Mouse (Mus musculus) heart, embryonic 12.5 days (tissue): ENCODE data around the gene Aldoc. TPM values are rescaled to one million over a fixed set of nuclear protein-coding genes. Genes with fewer than 3 reads are reported as not detected.

ENCODE experiments used
- ATAC-seq: fragments of 200-750 bp; cut with Nextera tagmentation; 2 replicates; pipeline ENCODE4 v1.8.0; 2017; ENCODE audit warnings: moderate TSS enrichment, moderate library complexity; ENCODE audit not compliant: insufficient number of reproducible peaks, low FRiP score
- H3K27ac ChIP-seq: fragments of 300-500 bp; sonication (generic); 2 replicates; pipeline ENCODE4 v1.5.1; 2016; ENCODE audit warnings: mild to moderate bottlenecking, moderate library complexity; ENCODE audit not compliant: poor library complexity, severe bottlenecking
- H3K27me3 ChIP-seq: fragments of 300-500 bp; sonication (generic); replicated peaks from 2 replicates; pipeline ENCODE4 v1.6.1; 2016; ENCODE audit warnings: mild to moderate bottlenecking, moderate library complexity
- H3K36me3 ChIP-seq: fragments of 300-500 bp; sonication (generic); 2 replicates; pipeline ENCODE4 v1.6.1; 2016; ENCODE audit warnings: mild to moderate bottlenecking, moderate library complexity
- H3K4me1 ChIP-seq: fragments of 300-500 bp; sonication (generic); replicated peaks from 2 replicates; pipeline ENCODE4 v1.6.1; 2016; ENCODE audit warnings: mild to moderate bottlenecking
- H3K4me2 ChIP-seq: fragments of 300-500 bp; sonication (generic); 2 replicates; pipeline ENCODE4 v1.6.1; 2016; ENCODE audit warnings: mild to moderate bottlenecking, moderate library complexity
- H3K4me3 ChIP-seq: fragments of 300-500 bp; sonication (generic); 2 replicates; pipeline ENCODE4 v1.5.1; 2016; ENCODE audit warnings: mild to moderate bottlenecking
- H3K9ac ChIP-seq: fragments of 300-500 bp; sonication (generic); 2 replicates; pipeline ENCODE4 v1.6.1; 2016; ENCODE audit warnings: mild to moderate bottlenecking, moderate library complexity
- H3K9me3 ChIP-seq: fragments of 300-500 bp; sonication (generic); replicated peaks from 2 replicates; pipeline ENCODE4 v1.6.1; 2016; ENCODE audit warnings: mild to moderate bottlenecking, moderate library complexity
- WGBS: fragments of 180-500 bp; shearing (Covaris S2); methylation state at CpG from one replicate; pipeline ENCODE4 v1.1.7; 2016; 5-methylcytosine and 5-hydroxymethylcytosine counted together
- polyA plus RNA-seq: library from polyadenylated mRNA; unstranded; fragments of >200 nt; fragmentation: Nextera tagmentation; extraction: Ambion mirVana; gene quantifications from 2 replicates; pipeline ENCODE4 v1.2.1, GENCODE M21; 2016

Aldoc gene
- polyA plus RNA-seq, 1 experiment from 2014 or later = 12.6 TPM

DNA sequence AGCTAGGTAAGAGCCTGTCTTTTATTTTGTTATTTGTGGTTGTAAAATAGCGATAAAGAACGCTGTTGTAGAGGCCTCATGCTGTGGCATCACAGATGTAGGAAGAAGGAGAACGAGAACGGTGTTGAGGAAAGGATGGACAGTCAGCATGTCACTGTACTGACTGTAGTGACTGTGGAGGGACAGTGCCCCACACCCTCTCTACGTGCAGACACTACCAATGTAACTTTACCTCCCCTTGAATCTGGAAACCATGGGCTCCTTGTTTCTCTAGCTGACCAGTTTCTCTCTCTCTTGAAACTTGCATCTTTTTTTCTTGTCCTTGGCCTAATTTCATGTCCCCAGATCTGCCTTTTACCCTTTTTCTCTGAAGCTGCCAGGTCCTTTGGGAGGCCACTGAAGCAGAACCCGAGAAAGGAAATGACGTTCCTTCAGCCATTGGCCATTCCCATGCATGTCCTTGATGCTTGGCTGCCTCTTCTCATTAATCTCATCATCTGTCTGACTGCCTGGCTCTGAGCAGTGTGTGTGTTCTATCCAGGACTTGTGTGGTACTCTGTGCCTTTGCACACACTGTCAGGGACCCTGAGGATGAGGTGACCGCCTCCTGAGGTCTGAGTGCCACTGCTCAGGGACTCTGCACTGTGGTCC is 11.8 kb upstream of the Aldoc start:
- Histone ChIP-seq H3K36me3 (peaks cover 77% of the 10 kb centered on the region), H3K27me3 (no peaks in the 10 kb centered on the region), H3K4me1 (no peaks in the 10 kb centered on the region), H3K4me2 (no peak overlapping the region), H3K4me3 (no peak overlapping the region), H3K9ac (no peak overlapping the region), H3K9me3 (no peaks in the 10 kb centered on the region), H3K27ac (no peak overlapping the region)
- WGBS = 96% methylated on average over 8 of the region's 8 CpGs
- no peak for ATAC-seq

GRCm38 (mm10) chr11:78313662-78314061 is 9.1 kb upstream of the Aldoc start:
- no peak overlapping the region for H3K4me2 ChIP-seq
- no peaks in the 10 kb centered on the region for H3K4me1 ChIP-seq
- no peaks in the 10 kb centered on the region for H3K27me3 ChIP-seq
- no peak overlapping the region for H3K9ac ChIP-seq
- peaks cover 86% of the 10 kb centered on the region for H3K36me3 ChIP-seq
- H3K9me3 ChIP-seq = no peaks in the 10 kb centered on the region
- no peak overlapping the region for H3K27ac ChIP-seq
- H3K4me3 ChIP-seq = no peak overlapping the region
- 88% methylated on average over 2 of the region's 2 CpGs for WGBS
- ATAC-seq = no peak

- H3K27ac ChIP-seq = no peak overlapping the region
- H3K9ac ChIP-seq = no peak overlapping the region
- H3K36me3 ChIP-seq = peaks cover 87% of the 10 kb centered on the region
- H3K9me3 ChIP-seq = no peaks in the 10 kb centered on the region
- H3K4me1 ChIP-seq = peaks cover 12% of the 10 kb centered on the region
- no peak for ATAC-seq
- WGBS = 89% methylated on average over 2 of the region's 2 CpGs
- no peak overlapping the region for H3K4me3 ChIP-seq
- H3K4me2 ChIP-seq = no peak overlapping the region
- no peaks in the 10 kb centered on the region for H3K27me3 ChIP-seq
These were observed 4.4 kb upstream of the Aldoc start for GRCm38 (mm10) chr11:78318411-78318810.

GRCm38 (mm10) chr11:78322076-78322831 is 514 bp upstream of the Aldoc start:
- Histone ChIP-seq H3K36me3 (peaks cover 50% of the 10 kb centered on the region), H3K4me3 (peak overlapping the region; percentile 16; the same call in 1 of the 2 replicates)
- 0 out of 2 replicates have a peak, but pooled peaks have one; percentile 16 for ATAC-seq

DNA sequence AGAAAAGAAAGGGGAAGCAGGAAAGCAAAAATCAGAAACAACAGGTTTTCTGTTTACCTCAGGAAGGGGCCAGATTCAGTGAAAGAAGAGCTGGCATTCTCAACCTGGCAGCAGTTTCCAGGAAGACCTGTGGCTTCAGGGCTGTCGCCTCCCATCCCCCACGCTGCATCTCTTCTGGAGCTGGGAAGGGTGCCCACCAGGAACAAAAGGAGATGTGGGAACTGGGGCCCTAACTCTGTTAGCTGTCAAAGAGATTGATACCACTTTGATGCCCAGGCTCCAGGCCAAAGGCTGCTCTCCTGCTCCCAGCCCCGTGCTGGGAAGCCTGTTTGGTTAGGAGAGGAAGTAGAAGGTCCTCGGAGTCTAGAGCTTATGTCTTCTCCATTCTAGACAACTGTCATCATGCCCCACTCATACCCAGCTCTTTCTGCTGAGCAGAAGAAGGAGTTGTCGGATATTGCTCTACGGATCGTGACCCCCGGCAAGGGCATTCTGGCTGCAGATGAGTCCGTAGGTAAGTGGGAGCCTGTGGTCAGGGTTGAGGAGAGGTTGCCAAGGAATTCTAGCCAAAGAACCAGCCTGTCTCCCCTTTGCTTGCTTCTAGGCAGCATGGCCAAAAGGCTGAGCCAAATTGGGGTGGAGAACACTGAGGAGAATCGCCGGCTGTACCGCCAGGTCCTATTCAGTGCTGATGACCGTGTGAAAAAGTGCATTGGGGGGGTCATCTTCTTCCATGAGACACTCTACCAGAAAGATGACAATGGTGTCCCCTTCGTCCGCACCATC is 1.4 kb downstream of the Aldoc start:
- no peak for ATAC-seq
- Histone ChIP-seq H3K4me2 (no peak overlapping the region), H3K9ac (no peak overlapping the region), H3K4me1 (peaks cover 23% of the 10 kb centered on the region), H3K36me3 (peaks cover 31% of the 10 kb centered on the region), H3K27me3 (no peaks in the 10 kb centered on the region), H3K4me3 (no peak overlapping the region), H3K27ac (no peak overlapping the region), H3K9me3 (no peaks in the 10 kb centered on the region)
- 86% methylated on average over 15 of the region's 15 CpGs for WGBS

More at GRCm38 (mm10) chr11:78322076-78322831, 514 bp upstream of the Aldoc start:
- Histone ChIP-seq H3K9ac (no peak overlapping the region), H3K27ac (peak overlapping the region; percentile 46), H3K27me3 (no peaks in the 10 kb centered on the region), H3K4me1 (peaks cover 19% of the 10 kb centered on the region), H3K4me2 (peak overlapping the region; percentile 55), H3K9me3 (no peaks in the 10 kb centered on the region)
- WGBS = 53% methylated on average over 2 of the region's 2 CpGs

DNA sequence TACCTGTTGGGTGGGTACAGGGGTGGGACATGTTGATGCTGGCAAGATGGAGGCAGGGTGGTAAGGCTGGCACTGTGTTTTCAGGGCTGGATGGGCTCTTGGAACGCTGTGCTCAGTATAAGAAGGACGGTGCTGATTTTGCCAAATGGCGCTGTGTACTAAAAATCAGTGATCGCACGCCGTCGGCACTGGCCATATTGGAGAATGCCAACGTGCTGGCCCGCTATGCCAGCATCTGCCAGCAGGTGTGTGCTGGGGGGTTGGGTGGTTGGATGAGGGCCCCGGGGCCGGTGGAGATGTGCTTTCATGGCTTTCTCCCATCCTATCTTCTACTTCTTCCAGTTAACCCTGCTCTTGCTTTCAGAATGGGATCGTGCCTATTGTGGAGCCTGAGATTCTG is 2.2 kb downstream of the Aldoc start:
- no peak for ATAC-seq
- no peak overlapping the region for H3K4me2 ChIP-seq
- H3K4me1 ChIP-seq = peaks cover 25% of the 10 kb centered on the region
- H3K27me3 ChIP-seq = no peaks in the 10 kb centered on the region
- no peaks in the 10 kb centered on the region for H3K9me3 ChIP-seq
- 91% methylated on average over 12 of the region's 12 CpGs for WGBS
- peaks cover 23% of the 10 kb centered on the region for H3K36me3 ChIP-seq
- no peak overlapping the region for H3K27ac ChIP-seq
- no peak overlapping the region for H3K9ac ChIP-seq
- H3K4me3 ChIP-seq = no peak overlapping the region

GRCm38 (mm10) chr11:78327215-78327614 is 4.4 kb downstream of the Aldoc start:
- no peak for ATAC-seq
- Histone ChIP-seq H3K4me1 (peaks cover 24% of the 10 kb centered on the region), H3K9ac (no peak overlapping the region), H3K27me3 (no peaks in the 10 kb centered on the region), H3K9me3 (no peaks in the 10 kb centered on the region), H3K4me2 (no peak overlapping the region), H3K4me3 (no peak overlapping the region), H3K36me3 (peaks cover 6% of the 10 kb centered on the region; the same call in 1 of the 2 replicates), H3K27ac (no peak overlapping the region)
- 91% methylated on average over 4 of the region's 4 CpGs for WGBS

DNA sequence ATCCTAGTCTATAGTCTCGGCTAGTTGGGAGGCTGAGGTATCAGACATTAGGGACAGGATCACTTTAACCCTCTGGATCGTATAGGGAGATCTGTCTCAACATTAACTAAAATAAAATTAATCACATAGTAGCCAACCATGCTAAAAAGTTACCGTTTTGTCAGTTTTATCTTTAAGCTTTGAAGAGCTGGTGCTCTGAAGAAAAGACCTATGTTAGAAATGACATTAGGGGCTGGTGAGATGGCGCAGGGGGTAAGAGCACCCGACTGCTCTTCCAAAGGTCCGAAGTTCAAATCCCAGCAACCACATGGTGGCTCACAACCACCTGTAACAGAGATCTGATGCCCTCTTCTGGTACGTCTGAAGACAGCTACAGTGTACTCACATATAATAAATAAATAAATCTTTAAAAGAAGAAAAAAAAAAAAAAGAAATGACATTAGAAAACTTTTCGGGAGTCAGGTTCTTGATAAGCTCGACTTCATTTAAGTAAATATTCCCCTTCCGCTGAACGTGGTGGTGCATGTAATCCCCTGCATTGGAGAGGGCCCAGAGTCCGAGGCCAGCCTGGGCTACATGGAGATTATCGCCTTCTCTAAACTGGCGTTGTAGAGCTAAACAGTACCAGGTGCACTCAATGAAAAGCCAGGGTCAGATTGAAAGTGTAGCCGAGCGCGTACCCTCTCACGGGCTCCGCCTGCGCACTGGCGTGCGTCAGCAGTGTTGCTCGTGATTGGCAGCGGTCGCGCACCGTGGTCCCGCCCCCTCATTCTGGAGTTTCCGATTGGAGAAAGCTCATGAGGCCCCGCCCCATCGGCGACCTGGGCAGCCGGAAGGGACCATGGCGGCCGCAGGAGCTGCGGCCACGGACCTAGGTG is 5.1 kb downstream of the Aldoc start, which contains the start of gene Pigs:
Gene Pigs, plus strand, starts transcription at position 782 of the 878 bp plus-strand sequence.
- H3K27ac ChIP-seq = no peak within 1 kb of the TSS
- 11% methylated on average over 37 of the region's 37 CpGs for WGBS
- ATAC-seq = peak; percentile 95
- H3K36me3 ChIP-seq = peaks cover 12% of the 10 kb centered on the region
- H3K9me3 ChIP-seq = no peaks in the 10 kb centered on the region
- peak within 1 kb of the TSS; percentile 85 for H3K9ac ChIP-seq
- H3K4me1 ChIP-seq = peaks cover 17% of the 10 kb centered on the region
- peak within 1 kb of the TSS; percentile 97 for H3K4me2 ChIP-seq
- no peaks in the 10 kb centered on the region for H3K27me3 ChIP-seq
- H3K4me3 ChIP-seq = peak within 1 kb of the TSS; percentile 77

DNA sequence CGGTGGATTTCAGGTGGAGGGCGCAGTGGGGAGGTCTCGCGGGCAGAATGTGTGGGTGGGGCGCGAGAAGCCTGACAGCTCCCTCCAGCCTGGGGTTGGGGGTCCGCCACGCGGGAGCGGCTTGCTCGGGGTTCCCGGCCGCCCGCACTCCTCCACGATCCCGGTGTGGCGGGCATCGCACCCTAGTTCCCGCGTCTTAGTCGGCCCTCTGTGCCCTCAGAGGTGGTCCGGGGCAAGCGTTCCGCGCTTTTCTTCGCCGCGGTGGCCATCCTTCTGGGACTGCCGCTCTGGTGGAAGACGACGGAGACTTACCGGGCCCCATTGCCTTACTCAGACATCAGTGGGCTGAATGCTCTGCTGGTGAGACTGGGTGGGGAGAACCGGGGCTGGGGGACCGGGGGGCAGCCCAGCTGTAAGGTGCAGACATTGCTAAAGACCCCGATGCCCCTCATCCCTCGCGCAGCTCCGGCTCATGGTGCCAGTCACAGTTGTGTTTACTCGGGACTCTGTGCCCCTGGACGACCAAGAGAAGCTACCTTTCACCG is 5.8 kb downstream of the Aldoc start:
- peaks cover 19% of the 10 kb centered on the region for H3K36me3 ChIP-seq
- peak overlapping the region; percentile 97 for H3K4me2 ChIP-seq
- 2% methylated on average over 36 of the region's 41 CpGs for WGBS
- H3K4me3 ChIP-seq = peak overlapping the region; percentile 77
- peak overlapping the region; percentile 85 for H3K9ac ChIP-seq
- H3K27me3 ChIP-seq = no peaks in the 10 kb centered on the region
- no peaks in the 10 kb centered on the region for H3K9me3 ChIP-seq
- H3K27ac ChIP-seq = no peak overlapping the region
- peak; percentile 63 for ATAC-seq
- peaks cover 11% of the 10 kb centered on the region for H3K4me1 ChIP-seq

GRCm38 (mm10) chr11:78332676-78333075 is 9.9 kb downstream of the Aldoc start:
- H3K27ac ChIP-seq = no peak overlapping the region
- peaks cover 48% of the 10 kb centered on the region for H3K36me3 ChIP-seq
- WGBS = 94% methylated on average over 12 of the region's 12 CpGs
- H3K9ac ChIP-seq = no peak overlapping the region
- no peak overlapping the region for H3K4me3 ChIP-seq
- peaks cover 6% of the 10 kb centered on the region for H3K4me1 ChIP-seq
- no peak for ATAC-seq
- H3K4me2 ChIP-seq = no peak overlapping the region
- no peaks in the 10 kb centered on the region for H3K9me3 ChIP-seq
- no peaks in the 10 kb centered on the region for H3K27me3 ChIP-seq
